Mouse (Mus musculus) CH12.LX (cell line): ENCODE results near the gene Kdm4c. TPM values are rescaled to one million over a fixed set of nuclear protein-coding genes. Genes with fewer than 3 reads are reported as not detected.

Source experiments
- DNase-seq: peaks from one replicate; pipeline ENCODE4 v3.0.0-alpha.2; 2013; ENCODE audit errors: extremely low read depth
- H3K27ac ChIP-seq: 2 replicates; pipeline ENCODE4 v1.5.1; 2012; ENCODE audit warnings: low read depth, mild to moderate bottlenecking, control low read depth, moderate library complexity; ENCODE audit not compliant: insufficient read depth
- H3K27me3 ChIP-seq: replicated peaks from 2 replicates; pipeline ENCODE3; 2012; ENCODE audit warnings: inconsistent platforms
- H3K36me3 ChIP-seq, 2 experiments: replicated peaks in 1 of 2; 2 replicates each; pipeline versions ENCODE3 to v1.6.1; 2012; ENCODE audit warnings: inconsistent platforms in 1 of 2, low read length in 1 of 2, mild to moderate bottlenecking in 1 of 2, mixed read lengths in 1 of 2, moderate library complexity in 1 of 2; ENCODE audit not compliant: control insufficient read depth in 1 of 2, insufficient read depth in 1 of 2
- H3K4me1 ChIP-seq, 2 experiments: 2 replicates each; pipeline ENCODE4 v1.6.1; 2012; ENCODE audit warnings: inconsistent platforms in 1 of 2, moderate library complexity in 1 of 2; ENCODE audit not compliant: insufficient read depth in 2 of 2, control insufficient read depth in 1 of 2
- H3K4me2 ChIP-seq: 2 replicates; pipeline ENCODE4 v1.6.1; 2012; ENCODE audit warnings: low read depth, mild to moderate bottlenecking, control low read depth; ENCODE audit not compliant: poor library complexity, insufficient read depth, severe bottlenecking
- H3K4me3 ChIP-seq, 3 experiments: fragments of 150-350 bp in 1 of 3; sonication (generic) in 1 of 3; replicated peaks in 1 of 3; 2 replicates each; pipeline versions ENCODE3 to v1.5.1; 2011 to 2012; ENCODE audit warnings: low read depth in 2 of 3, low read length in 2 of 3, mild to moderate bottlenecking in 2 of 3, moderate library complexity in 2 of 3, control low read depth in 1 of 3, improper control_type of control experiment in 1 of 3, inconsistent platforms in 1 of 3, mixed read lengths in 1 of 3; ENCODE audit not compliant: poor library complexity in 1 of 3
- H3K79me2 ChIP-seq: replicated peaks from 2 replicates; pipeline ENCODE4 v1.6.1; 2012; ENCODE audit warnings: mild to moderate bottlenecking, moderate library complexity; ENCODE audit not compliant: control insufficient read depth, poor library complexity, insufficient read depth, severe bottlenecking; ENCODE audit errors: extremely low read depth
- H3K9ac ChIP-seq: 2 replicates; pipeline ENCODE4 v1.6.1; 2012; ENCODE audit warnings: low read depth, mild to moderate bottlenecking, control low read depth, moderate library complexity; ENCODE audit not compliant: insufficient read depth
- H3K9me3 ChIP-seq: replicated peaks from 2 replicates; pipeline ENCODE3; 2012; ENCODE audit warnings: low read length, inconsistent platforms, mixed read lengths
- BHLHE40 ChIP-seq: IDR thresholded peaks from 2 replicates; pipeline ENCODE4 v1.6.1; 2011; ENCODE audit warnings: mild to moderate bottlenecking, low read depth, low read length, improper control_type of control experiment
- CHD2 ChIP-seq: IDR thresholded peaks from 2 replicates; pipeline ENCODE4 v1.6.1; 2011; ENCODE audit warnings: low read length, improper control_type of control experiment
- CTCF ChIP-seq, 2 experiments: IDR thresholded peaks in 1 of 2; conservative IDR thresholded peaks in 1 of 2; 2 replicates each; pipeline ENCODE4 v1.5.1; 2011 to 2012; ENCODE audit warnings: low read depth in 2 of 2, low read length in 2 of 2, improper control_type of control experiment in 1 of 2, inconsistent platforms in 1 of 2, mild to moderate bottlenecking in 1 of 2, moderate library complexity in 1 of 2
- E2F4 ChIP-seq: IDR thresholded peaks from 2 replicates; pipeline ENCODE4 v1.6.1; 2011; ENCODE audit warnings: low read depth, low read length, improper control_type of control experiment; ENCODE audit not compliant: insufficient replicate concordance
- ELF1 ChIP-seq: IDR thresholded peaks from 2 replicates; pipeline ENCODE4 v1.6.1; 2014; ENCODE audit warnings: low read depth, mild to moderate bottlenecking, inconsistent platforms, low read length, improper control_type of control experiment
- EP300 ChIP-seq: IDR thresholded peaks from 2 replicates; pipeline ENCODE4 v1.6.1; 2011; ENCODE audit warnings: low read length, improper control_type of control experiment
- ETS1 ChIP-seq: conservative IDR thresholded peaks from 2 replicates; pipeline ENCODE4 v1.6.1; 2012; ENCODE audit warnings: low read depth, mild to moderate bottlenecking, inconsistent platforms, low read length, improper control_type of control experiment, moderate library complexity
- GABPA ChIP-seq: IDR thresholded peaks from 2 replicates; pipeline ENCODE4 v1.6.1; 2012; ENCODE audit warnings: low read depth, low read length, improper control_type of control experiment, inconsistent platforms; ENCODE audit not compliant: insufficient replicate concordance
- IRF4 ChIP-seq: IDR thresholded peaks from 2 replicates; pipeline ENCODE4 v1.6.1; 2014; ENCODE audit warnings: low read depth, mild to moderate bottlenecking, inconsistent platforms, low read length, improper control_type of control experiment
- JUN ChIP-seq: IDR thresholded peaks from 2 replicates; pipeline ENCODE4 v1.6.1; 2011; ENCODE audit warnings: low read depth, mild to moderate bottlenecking, low read length, improper control_type of control experiment, moderate library complexity; ENCODE audit not compliant: insufficient read depth
- MXI1 ChIP-seq: IDR thresholded peaks from 2 replicates; pipeline ENCODE4 v1.6.1; 2011; ENCODE audit warnings: mild to moderate bottlenecking, low read depth, low read length, improper control_type of control experiment
- NELFE ChIP-seq: IDR thresholded peaks from 2 replicates; pipeline ENCODE4 v1.6.1; 2011; ENCODE audit warnings: low read depth, low read length, improper control_type of control experiment
- NRF1 ChIP-seq: IDR thresholded peaks from 2 replicates; pipeline ENCODE4 v1.6.1; 2014; ENCODE audit warnings: low read depth, mild to moderate bottlenecking, inconsistent platforms, low read length, improper control_type of control experiment, moderate library complexity
- PAX5 ChIP-seq: IDR thresholded peaks from 2 replicates; pipeline ENCODE4 v1.6.1; 2012; ENCODE audit warnings: low read length, inconsistent platforms, mixed read lengths
- POLR2AphosphoS2 ChIP-seq: IDR thresholded peaks from 2 replicates; pipeline ENCODE4 v1.6.1; 2011; ENCODE audit warnings: low read depth, low read length, improper control_type of control experiment
- RCOR1 ChIP-seq: conservative IDR thresholded peaks from 2 replicates; pipeline ENCODE4 v1.6.1; 2012; ENCODE audit warnings: low read depth, mild to moderate bottlenecking, inconsistent platforms, low read length, improper control_type of control experiment
- SIN3A ChIP-seq: IDR thresholded peaks from 2 replicates; pipeline ENCODE4 v1.6.1; 2012; ENCODE audit warnings: low read length, improper control_type of control experiment, inconsistent platforms
- USF1 ChIP-seq: IDR thresholded peaks from 2 replicates; pipeline ENCODE4 v1.6.1; 2014; ENCODE audit warnings: low read depth, mild to moderate bottlenecking, inconsistent platforms, low read length, improper control_type of control experiment
- USF2 ChIP-seq: conservative IDR thresholded peaks from 2 replicates; pipeline ENCODE4 v1.6.1; 2011; ENCODE audit warnings: low read depth, low read length, improper control_type of control experiment
- ZKSCAN1 ChIP-seq: IDR thresholded peaks from 2 replicates; pipeline ENCODE4 v1.6.1; 2012; ENCODE audit warnings: low read depth, inconsistent platforms, low read length, improper control_type of control experiment, borderline replicate concordance
- dilution Hi-C: fragments of 300-500 bp; cut with MboI; formaldehyde crosslinking; loops from 2 replicates; pipeline ENCODE4 v1.14.3; 2020; ENCODE audit warnings: low sequenced_read_pairs; ENCODE audit not compliant: extremely low pct_unique_long_range_greater_than_20kb, extremely low pct_ligation_motif_present
- in situ Hi-C: fragments of 300-500 bp; cut with MboI; formaldehyde crosslinking; loops from 3 replicates; pipeline ENCODE4 v1.14.3; 2019; ENCODE audit warnings: low sequenced_read_pairs, low pct_ligation_motif_present, low pct_unique_long_range_greater_than_20kb, mixed read lengths
- polyA plus RNA-seq: library from polyadenylated mRNA; unstranded; fragments of >175 nt; gene quantifications from 2 replicates; pipeline ENCODE4 v1.2.1, GENCODE M21; 2012; ENCODE audit warnings: low read depth; ENCODE audit not compliant: insufficient read length
- total RNA-seq, 2 experiments: library from RNA; depleted of rRNA; stranded (reverse); fragments of 300-350 nt in 1 of 2; fragments of >200 nt in 1 of 2; gene quantifications; 2 replicates each; pipeline ENCODE4 v1.2.3; 2012 to 2014

Kdm4c gene
- total and polyA plus RNA-seq, 3 experiments, result 8.1 to 14.4 (median 12.2) TPM

DNA sequence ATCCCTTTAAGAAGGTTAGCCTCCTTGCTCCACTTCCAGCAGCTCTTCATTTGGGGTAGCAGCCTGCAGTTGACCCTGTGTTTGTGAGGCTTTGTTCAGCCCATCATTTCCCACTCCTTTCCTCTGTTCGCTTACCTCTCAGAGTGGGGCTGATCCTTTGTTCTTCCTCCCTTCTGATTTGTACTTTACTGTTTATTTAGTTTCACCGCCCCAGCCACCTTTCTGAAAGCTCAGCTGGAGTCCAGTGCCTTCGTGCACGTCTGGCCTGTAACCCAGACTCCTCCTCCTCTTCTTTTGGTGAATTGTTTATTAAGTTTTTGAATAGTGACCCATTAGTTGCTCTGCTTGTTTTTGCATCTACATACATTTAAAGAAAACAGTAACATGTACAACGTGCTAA, 15.6 kb downstream of the Kdm4c start:
- no peaks in the 10 kb centered on the region for H3K27me3 ChIP-seq
- H3K36me3 ChIP-seq, result peaks cover 0 to 5% of the 10 kb centered on the region in 2 experiments
- in situ Hi-C loops (no loop called here), dilution Hi-C loops (no loop called here)
- DNase-seq, result no peak
- H3K4me1 ChIP-seq, result peaks cover 0 to 16% of the 10 kb centered on the region in 2 experiments; a peak in 2 of 4 replicates
- no peak overlapping the region for H3K9ac ChIP-seq
- no peak overlapping the region for H3K4me3 ChIP-seq
- H3K9me3 ChIP-seq, result no peaks in the 10 kb centered on the region
- H3K27ac ChIP-seq, result no peak overlapping the region
- H3K4me2 ChIP-seq, result no peak overlapping the region
- TF ChIP-seq POLR2AphosphoS2 (no peak), BHLHE40 (no peak), GABPA (no peak), ETS1 (no peak), RCOR1 (no peak), IRF4 (no peak), ELF1 (no peak), JUN (no peak), NELFE (no peak), ZKSCAN1 (no peak), EP300 (no peak), CHD2 (no peak), USF2 (no peak)
- H3K79me2 ChIP-seq, result peaks cover 18% of the 10 kb centered on the region

DNA sequence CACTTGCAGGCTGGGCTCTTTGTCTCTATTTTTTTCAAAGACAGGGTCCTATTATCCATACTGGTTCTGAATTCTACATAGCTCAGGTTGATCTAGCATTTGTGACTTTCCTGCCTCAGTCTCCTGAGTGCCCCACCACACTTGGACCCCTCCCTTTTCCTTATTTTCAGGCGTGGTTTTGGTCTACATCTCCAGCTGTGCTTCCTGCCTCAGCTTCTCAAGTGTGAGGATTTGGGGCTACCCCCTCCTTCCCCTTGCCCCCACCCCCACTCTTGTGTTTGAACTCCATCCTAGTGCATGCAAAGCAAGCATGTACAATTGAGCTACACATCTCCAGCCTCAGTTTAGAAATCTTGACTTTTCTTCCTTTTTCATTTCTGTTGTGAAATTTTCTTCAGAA, 16.2 kb downstream of the Kdm4c start:
- H3K4me3 ChIP-seq, result no peak overlapping the region
- dilution Hi-C loops, result no loop called here

More for the DNA sequence above, 16.2 kb downstream of the Kdm4c start:
- H3K4me1 ChIP-seq, result peaks cover 0 to 16% of the 10 kb centered on the region in 2 experiments; a peak in 2 of 4 replicates
- peaks cover 14% of the 10 kb centered on the region; the same call in 1 of the 2 replicates for H3K79me2 ChIP-seq
- H3K27ac ChIP-seq, result no peak overlapping the region
- H3K4me2 ChIP-seq, result no peak overlapping the region
- DNase-seq, result no peak
- peaks cover 0 to 5% of the 10 kb centered on the region in 2 experiments for H3K36me3 ChIP-seq
- in situ Hi-C loops, result no loop called here
- no peaks in the 10 kb centered on the region for H3K9me3 ChIP-seq
- H3K27me3 ChIP-seq, result no peaks in the 10 kb centered on the region
- H3K9ac ChIP-seq, result no peak overlapping the region
- TF ChIP-seq USF1 (no peak), POLR2AphosphoS2 (no peak), MXI1 (no peak), PAX5 (no peak), NRF1 (no peak), RCOR1 (no peak), ZKSCAN1 (no peak), CTCF (conservative IDR thresholded peaks at IDR 0.05 in 1 of 2, IDR thresholded peaks at IDR 0.05 in 1 of 2; ENCODE audit: low read depth in 2 of 2, low read length in 2 of 2) (no peak), E2F4 (no peak), SIN3A (no peak)
